Mouse (Mus musculus): Measurements from ENCODE around the gene Kif1bp.
"Not testable (repeated sequence)": the region's sequence is repeated elsewhere in the genome, so short reads cannot be mapped to it uniquely, and the experiment has no call there.

The Kif1bp gene

DNA sequence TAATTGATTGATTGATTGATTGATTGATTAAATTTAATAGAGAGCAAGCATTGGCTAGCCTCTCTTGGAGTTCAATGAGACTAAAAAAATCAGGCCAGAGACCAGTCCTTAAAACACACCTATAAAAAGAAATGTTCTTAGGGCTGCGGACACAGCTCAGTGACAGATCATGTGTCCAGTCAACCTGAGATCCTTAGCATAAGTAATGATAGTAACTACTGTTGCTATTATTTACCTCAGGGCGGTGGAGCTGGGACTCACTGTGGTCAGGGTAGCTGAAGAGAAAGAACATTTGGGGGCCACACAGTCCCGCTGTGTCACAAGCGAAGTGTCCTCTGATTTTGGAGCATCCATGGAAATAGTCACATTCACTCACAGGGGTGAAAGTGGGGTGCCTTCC lies 65.4 kb downstream of the Kif1bp start:
- intact Hi-C loops (cut with DNase I), result no loop called here

DNA sequence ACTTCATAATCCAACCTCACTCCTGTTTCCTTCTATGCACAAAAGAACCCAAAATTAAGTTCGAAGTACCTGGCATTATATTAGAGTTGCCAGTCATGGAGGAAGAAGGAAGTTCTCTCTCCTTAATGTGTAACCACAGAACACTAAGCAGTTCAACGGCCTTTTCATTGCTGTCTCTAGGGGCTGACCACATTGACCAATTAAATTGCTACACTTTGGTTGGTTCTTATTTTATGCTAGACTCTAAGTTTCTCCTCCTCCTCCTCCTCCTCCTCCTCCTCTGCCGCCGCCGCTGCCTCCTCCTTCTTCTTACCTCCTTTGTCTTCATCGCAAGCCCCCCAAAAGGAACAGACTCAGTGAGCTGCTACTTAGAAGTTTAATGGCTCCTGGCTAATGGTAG lies 66.7 kb downstream of the Kif1bp start:
- intact Hi-C loops (cut with DNase I), result no loop called here

DNA sequence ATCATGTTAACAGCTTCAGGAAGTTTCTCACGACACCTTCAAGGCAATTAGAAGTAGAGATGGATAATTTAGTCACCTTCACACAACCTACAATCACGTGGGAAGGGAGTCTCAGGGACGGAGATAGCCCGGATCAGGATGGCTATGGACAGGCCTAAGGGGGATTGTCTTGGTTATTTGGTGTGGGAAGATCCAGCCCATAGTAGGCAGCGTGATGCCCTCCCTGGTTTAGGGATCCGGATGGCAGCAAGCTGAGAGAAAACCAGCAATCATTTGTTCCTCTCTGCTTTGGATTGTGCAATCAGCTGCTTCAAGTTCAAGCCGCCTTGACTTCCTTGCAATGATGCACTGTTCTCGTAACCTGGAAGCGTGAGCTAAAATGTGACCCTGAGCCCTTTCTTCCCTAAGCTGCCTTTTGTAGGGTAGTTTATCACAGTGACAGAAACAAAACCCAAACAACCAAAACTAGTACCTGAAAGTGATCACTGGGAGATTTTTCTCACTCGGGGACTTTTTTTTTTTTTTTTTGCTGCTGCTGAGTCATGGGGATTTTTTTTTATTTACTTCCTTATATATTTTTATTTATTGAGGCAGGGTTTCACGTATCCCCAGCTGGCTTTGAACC lies 69.1 kb downstream of the Kif1bp start:
- intact Hi-C loops (cut with DNase I), result no loop called here

DNA sequence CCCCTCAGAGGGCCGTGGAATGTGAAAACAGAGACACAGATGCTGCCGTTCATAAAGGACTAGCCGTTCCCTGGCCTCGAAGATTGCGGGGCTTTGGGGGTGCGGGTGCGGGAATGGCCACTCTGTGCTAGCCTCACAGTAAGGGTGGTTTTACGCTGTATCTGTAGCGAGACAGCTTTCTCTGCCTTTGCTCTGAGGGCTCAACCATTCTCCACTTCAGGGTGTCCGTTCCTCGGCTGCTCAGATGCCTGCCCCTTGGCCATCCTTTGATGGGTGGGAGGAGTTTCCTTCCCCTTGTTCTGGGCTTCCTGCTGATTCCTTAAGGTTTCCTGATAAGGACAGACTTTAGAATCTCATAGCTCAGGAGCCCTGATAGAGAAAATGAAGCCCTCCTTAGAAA lies 69.8 kb downstream of the Kif1bp start:
- intact Hi-C loops (cut with DNase I), result no loop called here

DNA sequence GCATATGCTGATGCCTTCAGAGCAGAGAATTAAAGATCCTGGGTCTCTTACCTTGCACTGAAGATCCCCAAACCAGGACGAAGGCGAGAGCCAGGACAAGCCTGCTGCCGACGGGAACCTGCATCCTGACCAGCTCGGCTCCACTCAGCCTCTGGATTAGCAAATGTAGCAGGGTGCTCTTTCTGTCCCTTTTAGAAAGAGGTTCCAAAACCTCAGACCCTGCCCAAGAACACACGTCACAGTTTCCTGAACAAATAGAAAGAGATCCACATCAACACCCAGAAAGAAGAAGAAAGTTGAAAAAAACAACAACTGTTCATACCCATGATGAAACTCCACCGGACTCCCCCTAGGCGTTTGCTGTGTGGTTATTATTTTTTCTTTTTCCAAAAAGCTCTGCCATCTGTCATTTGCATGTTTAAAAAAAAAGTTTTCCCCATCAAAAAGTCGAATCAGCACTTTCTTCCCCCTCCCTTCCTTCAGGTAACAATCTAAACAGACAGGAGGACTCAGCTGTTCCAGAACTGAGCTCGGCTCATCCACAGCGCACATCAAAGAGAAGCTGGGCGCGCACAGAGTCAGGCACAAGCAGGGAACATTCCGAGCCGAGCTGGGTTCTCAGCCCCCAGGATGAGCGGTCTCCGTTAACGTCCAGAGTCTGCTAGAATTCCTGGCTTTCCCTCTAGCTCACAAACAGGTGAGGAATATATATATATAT lies 70.5 kb downstream of the Kif1bp start:
- intact Hi-C loops (cut with DNase I), result no loop called here

DNA sequence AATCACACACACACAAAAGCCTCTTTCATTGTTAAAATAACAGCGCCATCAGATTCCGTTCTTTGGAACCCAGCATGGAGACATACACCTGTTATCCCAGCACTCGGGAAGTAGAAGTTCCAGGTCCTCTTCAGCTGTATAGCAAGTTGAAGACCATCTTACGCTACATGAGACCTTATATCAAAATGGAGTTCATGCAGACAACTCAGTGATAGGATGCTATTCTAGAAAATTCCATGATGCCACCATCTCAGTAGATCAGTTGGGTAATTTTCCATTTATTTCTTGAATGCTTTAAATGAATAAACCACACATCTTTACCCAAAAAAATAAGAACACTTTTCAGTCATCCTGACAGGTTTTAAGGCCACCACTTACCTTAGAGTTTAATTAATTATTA lies 71.2 kb downstream of the Kif1bp start:
- intact Hi-C loops (cut with DNase I), result no loop called here

DNA sequence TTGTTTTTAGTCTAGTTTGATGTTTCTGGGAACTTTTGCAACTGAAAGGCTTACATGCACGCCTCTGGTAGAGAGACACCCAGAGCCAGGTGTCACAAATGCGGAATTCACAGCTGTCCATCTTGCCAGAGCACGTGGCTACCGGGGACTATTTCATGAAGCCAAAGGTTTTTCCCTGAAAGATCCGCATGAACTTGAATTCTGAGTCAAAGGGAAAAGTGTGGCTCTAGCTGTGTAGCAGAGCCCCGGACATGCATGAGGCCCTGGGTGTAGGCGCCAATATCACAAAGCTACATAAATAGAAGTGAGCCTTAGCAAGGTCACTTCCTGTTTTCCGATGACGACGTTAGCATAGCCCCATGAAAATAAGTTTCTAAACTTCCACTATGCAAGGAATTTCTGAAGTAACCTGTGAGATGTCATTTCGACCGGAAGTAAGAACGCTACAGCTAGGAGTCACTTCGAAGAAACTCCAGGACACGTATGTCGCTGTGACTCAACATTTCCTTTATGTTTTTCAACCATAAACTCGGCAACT lies 72.2 kb downstream of the Kif1bp start:
- intact Hi-C loops (cut with DNase I), result no loop called here

DNA sequence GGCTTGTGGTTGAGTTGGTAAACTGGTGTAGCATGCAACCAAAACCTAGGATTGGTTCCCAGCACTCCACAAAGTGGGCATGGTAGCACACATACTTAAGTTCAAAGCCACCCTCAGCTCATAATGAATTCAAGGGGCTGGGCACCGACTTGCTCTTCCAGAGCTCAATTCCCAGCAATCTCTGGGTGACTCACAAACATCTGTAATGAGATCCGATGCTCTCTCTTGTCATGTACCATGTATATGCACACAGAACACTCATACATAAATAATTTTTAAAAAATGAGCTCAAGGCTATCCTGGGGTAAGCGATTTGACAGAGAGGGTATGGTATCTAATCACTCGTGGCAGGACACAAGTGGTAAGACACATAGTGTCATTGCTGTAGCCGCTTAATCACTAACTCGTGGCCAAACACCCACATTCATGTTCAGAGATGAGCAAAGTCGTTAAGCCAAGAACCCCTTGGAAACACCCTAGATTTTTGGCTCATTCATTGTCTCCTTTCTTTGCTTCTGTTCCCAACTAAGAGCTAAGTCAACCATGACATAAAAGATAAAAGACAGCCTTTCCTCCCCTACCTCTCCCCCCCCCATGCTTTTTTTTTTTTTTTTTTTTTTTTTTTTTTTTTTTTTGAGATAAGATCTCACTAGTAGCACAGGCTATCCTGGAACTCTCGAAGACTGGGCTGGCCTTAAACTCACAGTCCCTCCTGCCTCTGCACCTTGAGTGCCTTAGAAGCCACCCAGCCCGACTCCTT lies 72.9 kb downstream of the Kif1bp start:
- intact Hi-C loops (cut with DNase I), result no loop called here

DNA sequence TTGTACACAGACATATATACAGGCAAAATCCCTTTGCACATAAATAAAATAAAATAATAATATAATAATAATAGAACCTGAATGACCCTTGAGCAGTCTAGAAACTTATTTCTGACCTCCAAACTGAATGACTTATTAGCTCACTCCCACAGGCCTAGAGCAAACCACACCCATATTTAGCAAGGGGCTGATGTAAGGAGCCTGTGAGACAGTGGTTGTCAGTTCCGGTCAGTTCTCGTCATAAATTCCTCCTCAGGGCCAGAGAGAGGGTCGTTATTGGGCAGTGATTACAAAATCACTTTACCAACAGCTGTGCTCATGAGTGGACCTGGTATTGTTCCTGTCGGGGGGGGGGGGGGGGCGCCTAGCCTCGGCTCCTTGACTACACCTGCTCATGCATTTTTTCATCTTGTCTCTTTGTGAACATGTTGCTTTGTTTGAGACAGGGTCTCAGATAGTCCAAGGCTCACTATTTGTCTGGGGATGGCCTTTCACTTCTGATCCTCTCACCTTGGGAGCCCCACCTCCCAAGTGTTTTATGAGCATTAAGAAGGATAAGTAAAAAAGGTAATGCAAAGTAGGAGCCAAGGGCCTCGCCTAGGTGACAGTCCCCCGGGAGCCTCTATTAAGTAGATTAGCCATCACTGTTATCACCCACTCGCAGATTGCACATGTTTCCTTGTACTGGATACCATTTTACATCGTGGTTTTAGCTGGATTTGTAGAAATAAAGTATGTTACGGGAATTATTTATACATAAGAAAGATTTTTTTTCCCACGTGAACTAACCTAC lies 74.2 kb downstream of the Kif1bp start:
- intact Hi-C loops (cut with DNase I), result no loop called here

DNA sequence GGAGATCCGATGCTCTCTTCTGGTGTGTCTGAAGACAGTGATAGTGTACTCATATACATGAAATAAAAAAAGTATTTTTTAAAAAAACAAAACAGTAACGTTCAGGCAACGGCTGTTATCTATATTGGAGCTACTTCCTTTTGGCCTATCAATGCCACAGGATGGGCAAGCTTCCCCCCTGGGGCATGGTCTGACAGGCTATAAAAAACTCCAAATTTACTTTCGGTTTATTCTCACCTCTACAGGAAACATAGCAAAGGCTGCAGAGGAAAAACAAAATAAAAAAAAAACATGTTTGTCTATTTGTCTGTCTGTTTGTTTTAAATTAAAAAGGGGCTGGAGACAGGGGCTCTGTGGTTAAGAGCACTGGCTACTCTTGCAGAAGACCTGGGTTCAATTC lies 74.9 kb downstream of the Kif1bp start:
- intact Hi-C loops (cut with DNase I), result no loop called here

DNA sequence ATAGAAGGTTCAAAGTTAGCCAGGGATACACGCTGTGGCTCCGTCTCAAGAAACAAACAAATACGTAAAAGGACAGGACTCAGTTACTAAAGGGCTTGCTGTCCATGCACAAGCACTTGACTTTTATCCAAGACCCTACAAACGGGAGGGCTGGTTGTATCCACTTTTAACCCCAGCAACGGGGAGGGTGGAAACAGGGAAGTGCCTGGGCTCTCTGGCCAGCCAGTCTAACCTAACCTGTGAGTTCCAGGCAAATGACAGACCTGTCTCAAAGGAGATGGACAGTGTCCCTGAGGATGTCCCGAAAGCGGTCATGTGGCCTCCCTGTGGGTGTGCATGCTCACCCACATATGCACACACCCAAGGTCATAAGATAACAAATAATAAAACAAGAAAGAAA lies 76.3 kb downstream of the Kif1bp start:
- intact Hi-C loops (cut with DNase I), result loop anchor here (2.0 kb wide), 1 partner anchor 47 kb away; no protein-coding TSS in a partner anchor

DNA sequence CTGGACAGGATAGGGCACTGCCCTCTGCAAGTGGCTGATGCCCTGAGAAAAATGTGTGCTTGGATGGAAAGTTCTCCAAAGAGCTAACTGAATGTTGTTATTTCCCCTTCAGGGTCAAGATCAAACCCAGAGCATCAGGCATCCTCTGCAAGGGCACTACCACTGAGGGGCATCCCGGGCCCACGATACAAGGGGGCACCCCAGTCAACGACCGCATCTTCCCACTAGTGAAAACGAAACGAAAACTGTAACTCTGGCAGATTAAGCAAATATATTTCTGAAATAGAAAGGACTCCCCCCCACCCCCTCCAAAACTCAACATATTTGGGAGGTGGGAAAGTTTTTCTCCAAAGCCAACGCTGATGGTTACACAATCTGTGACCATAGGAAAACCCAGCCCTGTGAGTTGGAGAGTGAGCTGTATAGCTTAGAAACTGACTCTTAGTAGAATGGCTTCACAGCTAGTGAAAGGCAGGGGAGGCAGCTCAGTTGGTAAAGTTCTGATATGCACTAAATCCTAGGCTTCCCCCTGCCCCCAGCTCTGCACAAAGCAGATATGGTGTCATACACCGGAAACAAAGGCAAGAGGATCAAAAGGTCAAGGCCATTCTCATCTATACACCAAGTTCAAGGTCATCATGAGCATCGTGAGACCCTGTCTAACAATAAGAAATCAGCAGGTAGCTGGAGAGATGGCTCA lies 77.2 kb downstream of the Kif1bp start:
- intact Hi-C loops (cut with DNase I), result loop anchor here (2.0 kb wide), 1 partner anchor 48 kb away; no protein-coding TSS in a partner anchor

DNA sequence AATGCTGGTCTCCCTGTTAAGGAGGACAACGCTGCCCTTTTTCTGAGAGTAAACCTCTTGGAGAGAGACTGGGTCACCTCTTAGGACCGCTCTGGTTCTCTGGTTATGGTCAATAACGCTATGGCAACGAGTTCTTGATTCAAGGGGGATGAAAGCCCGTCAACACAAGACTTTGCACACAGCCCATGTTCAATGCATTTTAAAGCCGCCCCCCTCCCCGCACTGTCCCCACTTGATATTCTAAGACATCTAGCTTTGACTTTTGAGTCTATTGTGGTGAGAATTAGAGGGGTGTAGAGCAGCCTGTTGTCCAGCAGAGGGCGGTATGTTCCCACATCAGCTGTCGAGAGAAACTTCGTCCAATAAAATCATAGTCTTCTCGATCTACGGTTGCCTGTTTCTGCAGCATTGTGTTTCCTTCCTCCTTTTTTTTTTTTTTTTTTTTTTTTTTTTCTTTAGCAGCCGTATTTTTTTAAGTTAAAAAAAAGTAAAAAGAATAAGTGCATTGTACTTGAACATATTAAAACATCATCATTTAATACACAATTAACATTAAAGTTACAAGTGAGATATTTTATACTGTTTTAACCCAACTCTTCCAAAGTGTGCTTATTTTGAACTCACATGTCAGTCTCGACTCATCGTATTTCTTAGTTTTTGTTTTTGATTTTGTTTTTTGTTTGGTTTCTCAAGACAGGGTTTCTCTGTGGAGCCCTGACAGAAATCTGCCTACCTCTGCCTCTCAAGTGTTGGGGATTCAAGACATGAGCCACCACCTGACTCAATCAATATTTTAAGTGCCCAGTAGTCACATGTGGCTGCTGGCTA lies 78.0 kb downstream of the Kif1bp start:
- intact Hi-C loops (cut with DNase I), result loop anchor here (2.0 kb wide), 1 partner anchor 48 kb away; no protein-coding TSS in a partner anchor

DNA sequence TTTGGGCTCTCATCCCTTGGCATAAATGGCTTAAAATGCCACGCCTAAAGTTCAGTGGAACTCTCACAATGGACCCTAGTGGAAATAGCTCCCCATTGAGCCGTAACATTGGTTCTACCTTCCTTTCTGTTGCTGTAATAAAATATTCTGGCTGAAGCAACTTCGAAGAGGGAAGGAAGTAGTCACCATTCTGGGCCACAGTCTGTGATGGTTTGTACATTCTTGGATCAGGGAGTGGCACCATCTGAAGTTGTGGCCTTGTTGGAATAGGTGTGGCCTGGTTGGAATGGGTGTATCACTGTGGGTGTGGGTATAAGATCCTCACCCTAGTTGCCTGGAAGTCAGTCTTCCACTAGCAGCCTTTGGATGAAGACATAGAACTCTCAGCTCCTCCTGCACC lies 86.6 kb downstream of the Kif1bp start:
- intact Hi-C loops (cut with DNase I), result not testable (repeated sequence)

Data from adrenal gland (tissue).